Mouse (Mus musculus) erythroblast, embryonic 14.5 days (primary cell): ENCODE data around the gene Kdm8.

Experiments used
- GATA1 ChIP-seq: IDR thresholded peaks from 2 replicates; pipeline ENCODE4 v1.6.1; 2012; ENCODE audit warnings: low read length, inconsistent platforms, mixed read lengths
- TAL1 ChIP-seq: IDR thresholded peaks from 3 replicates; pipeline ENCODE4 v1.6.1; 2012; ENCODE audit warnings: low read length, inconsistent platforms, mixed read lengths

- TF ChIP-seq TAL1 (no peak), GATA1 (no peak)
These were observed 28.7 kb upstream of the Kdm8 start for GRCm38 (mm10) chr7:125415776-125416175.
